Mouse (Mus musculus) cerebellum, adult 11 months (tissue): Measurements from ENCODE around the gene Phc1.

Experiments used
- DNase-seq: peaks from one replicate; pipeline ENCODE4 v3.0.0; 2022

Phc1 gene

GRCm38 (mm10) chr6:122337546-122337945 lies 2.8 kb downstream of the Phc1 start:
- DNase-seq, result peak; percentile 22

DNA sequence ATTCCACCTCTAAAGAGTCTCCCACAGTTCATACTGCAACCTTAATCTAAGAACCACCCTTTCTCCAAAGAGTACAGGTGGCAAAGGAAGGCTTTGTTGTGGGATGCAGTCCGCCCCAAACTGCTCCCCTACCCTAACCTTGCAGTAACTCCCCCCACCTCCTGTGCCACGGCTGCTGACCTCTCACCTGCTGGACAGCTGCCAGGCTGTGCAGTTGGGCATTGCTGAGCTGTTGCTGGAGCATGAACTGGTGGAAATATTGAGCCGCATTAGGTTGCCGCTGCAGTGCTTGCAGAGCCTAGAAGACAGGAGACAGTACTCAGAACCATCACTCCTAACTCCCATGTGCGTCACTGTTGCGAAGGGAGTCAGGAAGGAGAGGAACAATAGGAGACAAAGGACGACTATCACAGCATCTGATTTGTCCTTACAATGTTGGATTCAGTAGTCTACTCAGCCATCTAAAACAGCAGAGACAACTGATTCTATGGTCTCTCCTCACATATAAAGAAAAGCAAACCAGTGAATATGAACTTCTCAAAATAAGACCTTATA lies 5.5 kb downstream of the Phc1 start:
- no peak for DNase-seq

GRCm38 (mm10) chr6:122333081-122333612 lies 7.2 kb downstream of the Phc1 start:
- no peak for DNase-seq

DNA sequence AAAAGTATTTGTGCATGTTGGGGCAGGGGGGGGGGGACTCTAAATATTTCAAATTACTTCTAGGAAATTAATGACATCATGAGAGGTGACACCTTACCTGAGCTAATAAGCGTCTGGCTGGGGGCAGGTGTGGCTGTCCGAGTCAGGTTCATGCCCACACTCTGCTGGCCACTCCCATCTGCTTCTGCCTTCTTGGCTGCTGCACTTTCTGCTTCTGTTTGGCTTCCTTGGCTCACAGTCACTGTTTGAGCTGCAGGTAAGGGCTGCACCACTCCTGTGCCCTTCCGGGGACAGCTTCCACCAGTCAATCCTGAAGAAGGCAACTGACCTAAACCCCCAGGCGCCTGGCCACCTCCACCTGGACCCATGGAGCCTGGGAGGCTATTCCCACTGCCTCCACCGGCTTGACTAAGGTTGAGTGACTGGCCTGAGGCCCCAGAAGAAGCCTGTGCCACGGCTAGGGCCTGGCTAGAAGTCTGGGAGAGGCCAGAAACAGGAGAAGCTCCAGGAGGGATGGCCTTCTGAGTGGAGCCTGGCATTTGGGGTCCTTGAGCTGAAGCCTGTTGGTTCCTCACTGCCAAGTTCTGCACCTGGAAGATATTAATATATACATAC lies 14.9 kb downstream of the Phc1 start:
- DNase-seq, result no peak

GRCm38 (mm10) chr6:122318726-122319125 lies 21.6 kb downstream of the Phc1 start:
- no peak for DNase-seq

DNA sequence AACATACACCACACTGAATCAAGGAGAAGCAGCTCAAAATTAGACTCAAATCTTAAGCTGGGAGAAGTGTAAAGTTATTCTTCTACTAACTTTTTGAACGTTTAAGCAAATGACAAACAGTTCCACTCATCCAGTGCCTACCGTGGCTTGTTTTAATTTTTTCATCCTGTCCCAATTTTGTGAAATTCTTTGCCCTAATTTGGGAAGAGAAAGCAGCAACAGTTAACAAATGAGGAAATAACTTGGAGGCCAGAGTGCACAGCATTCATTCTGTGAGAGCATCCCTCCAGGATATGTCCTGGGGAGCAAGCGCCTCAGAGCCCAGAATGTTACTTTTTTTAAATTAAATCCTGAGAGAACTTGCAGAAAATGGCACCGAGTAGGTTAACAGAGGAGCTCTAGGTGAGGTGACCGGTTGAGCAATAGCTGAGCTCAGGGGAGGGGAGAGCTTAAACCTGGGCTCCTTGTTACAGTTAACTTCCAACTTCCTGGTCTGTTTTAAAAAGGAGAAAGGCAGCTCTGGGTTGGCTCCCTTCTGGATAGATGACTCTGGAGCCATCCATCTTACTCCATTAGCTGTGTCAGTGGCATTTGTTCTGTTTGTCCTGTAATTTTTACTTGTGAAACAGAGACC lies 30.1 kb downstream of the Phc1 start:
- DNase-seq, result no peak

GRCm38 (mm10) chr6:122309446-122309960 lies 30.9 kb downstream of the Phc1 start:
- no peak for DNase-seq

DNA sequence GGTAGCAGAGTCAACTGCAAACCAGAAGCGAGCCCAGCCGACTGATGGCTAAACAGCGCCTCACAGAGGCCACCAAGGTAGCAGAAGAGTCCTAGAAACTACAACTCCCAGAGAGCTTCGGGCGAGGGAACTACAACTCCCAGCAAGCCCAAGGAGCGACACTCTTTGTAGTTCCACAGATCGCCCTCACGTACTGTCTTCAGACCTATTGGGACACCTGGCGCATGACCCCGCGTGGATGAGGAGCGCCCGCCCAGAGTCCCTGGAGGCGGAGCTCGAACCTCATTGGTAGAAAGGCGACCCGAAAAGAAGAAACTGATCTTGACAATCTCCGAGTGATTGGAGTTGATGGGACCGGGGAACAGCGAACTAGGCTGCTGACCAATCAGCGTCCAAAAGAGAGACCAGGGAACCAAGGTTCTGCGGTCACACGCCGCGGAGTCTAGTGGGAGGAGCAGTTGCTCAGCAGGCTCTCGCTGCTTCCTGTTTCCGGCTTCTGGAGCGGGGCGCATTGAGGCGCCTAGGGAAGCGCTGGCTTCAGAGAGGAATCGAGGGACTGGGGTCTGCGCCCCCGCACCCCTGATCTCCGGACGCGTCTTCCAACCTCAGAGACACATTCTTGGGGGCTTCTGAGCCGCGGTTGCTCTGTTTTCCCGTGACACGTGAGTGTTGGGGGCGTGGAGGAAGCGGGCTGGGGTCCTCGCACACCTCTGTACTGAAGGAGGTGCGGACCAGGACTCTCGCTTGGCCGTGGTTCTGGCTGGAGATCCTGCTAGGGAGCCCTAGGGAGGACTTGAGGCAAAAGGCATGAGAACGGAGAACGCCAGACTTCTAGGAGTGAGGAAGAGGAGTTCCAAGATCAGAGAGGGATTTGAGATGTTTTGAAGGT lies 31.6 kb downstream of the Phc1 start, which contains the start of gene M6pr:
TSS of gene M6pr (plus strand) at position 216 of the 889 bp plus-strand sequence.
- DNase-seq, result peak; percentile 96

DNA sequence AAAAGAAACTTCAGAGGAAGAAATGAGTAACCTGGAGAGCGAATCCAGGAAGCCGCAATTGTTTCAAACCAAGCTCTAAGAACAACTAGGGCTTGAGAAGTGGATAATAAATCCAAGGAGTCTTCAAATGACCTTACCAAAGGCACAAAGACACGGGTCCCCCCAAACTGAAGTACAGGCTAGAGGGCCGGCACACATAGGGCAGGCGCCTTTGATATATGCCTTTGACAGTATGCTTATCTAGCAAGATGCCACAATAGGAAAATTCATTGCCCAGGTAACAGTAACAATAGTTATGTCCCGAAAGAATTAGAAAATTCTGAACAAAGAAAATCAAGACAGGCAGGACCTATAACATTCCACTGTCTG lies 32.2 kb downstream of the Phc1 start:
- DNase-seq, result no peak

DNA sequence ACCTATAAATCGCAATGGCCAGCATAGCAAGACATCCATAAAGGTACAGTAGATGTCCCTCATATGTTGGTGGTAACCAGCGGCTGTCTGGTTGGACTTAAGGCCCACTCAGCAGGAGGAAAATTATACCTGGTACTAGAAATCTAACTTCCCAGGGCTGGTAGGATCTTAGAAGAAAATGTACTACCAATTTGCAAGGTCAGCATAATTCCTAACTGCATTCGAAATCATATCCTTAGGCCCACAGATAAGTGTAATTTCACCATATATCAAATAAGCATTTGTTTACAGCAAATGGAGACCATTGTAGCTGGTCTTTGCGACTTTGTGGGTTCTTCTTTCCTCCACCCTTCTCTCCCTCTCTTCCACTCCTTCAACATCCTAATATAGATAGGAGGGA lies 33.7 kb downstream of the Phc1 start:
- no peak for DNase-seq

GRCm38 (mm10) chr6:122304790-122305555 lies 35.4 kb downstream of the Phc1 start:
- no peak for DNase-seq

- peak; percentile 57 for DNase-seq
Observed at GRCm38 (mm10) chr6:122304355-122304754, 36.0 kb downstream of the Phc1 start.

DNA sequence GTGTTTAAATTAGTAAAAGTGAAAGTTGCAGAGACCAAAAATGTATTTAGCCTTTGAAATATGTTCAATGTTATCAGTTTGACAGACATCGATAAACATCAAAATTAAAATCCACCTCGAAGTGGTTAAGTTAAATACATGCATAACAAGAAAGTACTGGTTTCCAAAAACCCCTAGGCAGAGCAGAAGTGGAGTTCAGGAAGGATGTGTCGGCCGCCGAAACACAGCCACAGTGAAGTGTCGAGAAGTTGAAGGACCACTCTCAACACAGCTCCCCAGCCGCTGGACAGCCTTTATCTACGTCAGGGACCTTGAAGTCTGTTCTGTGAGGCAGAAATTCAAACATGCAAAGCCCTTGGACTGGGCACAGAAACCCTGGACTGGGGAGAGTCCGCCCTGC lies 36.8 kb downstream of the Phc1 start:
- DNase-seq, result no peak

DNA sequence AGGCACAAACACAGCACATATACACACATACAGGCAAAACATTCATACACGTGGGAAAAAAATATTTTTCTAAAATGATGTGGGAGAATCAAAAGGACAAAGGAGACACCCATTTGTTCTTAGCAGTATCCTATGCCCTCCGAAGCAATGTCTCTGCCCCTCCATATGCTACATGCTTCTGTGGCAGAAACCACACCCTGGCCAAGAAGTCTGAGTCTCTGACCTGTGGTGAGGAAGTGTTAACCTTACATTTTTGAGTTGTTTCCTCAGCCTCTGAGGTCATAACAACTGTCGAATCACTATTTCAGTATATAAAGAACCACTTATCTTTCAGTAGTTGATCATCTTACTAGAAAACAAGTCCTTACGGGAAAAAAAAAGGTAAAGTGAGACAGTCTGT lies 37.7 kb downstream of the Phc1 start:
- no peak for DNase-seq

- DNase-seq, result no peak
Observed at GRCm38 (mm10) chr6:122302121-122302520, 38.2 kb downstream of the Phc1 start.

DNA sequence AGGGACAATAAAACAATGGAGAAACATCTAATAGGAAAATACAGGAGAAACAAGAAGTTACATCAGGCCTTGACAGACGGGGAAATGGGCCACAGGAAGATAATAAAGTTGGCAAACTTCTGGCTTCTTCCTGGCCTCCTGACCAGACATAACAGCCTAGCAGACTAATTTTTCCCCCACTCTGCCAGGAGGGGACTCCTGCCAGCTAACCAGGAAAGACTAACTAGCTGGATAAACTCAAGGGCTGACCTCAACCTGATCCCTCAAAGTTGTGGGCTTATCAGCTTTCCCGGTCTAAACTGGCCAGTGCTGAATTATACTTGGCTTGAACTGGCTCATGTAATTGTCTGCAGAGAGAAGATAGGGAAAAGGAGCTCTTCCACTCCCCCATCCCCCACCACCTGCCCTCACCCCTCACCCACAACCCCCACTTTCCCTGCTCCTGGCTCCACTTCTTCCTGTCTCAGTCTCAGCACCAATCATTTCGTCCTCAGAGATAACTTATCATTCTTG lies 40.7 kb downstream of the Phc1 start:
- DNase-seq, result no peak

- DNase-seq, result no peak
Observed at GRCm38 (mm10) chr6:122298223-122298609, 42.1 kb downstream of the Phc1 start.

DNA sequence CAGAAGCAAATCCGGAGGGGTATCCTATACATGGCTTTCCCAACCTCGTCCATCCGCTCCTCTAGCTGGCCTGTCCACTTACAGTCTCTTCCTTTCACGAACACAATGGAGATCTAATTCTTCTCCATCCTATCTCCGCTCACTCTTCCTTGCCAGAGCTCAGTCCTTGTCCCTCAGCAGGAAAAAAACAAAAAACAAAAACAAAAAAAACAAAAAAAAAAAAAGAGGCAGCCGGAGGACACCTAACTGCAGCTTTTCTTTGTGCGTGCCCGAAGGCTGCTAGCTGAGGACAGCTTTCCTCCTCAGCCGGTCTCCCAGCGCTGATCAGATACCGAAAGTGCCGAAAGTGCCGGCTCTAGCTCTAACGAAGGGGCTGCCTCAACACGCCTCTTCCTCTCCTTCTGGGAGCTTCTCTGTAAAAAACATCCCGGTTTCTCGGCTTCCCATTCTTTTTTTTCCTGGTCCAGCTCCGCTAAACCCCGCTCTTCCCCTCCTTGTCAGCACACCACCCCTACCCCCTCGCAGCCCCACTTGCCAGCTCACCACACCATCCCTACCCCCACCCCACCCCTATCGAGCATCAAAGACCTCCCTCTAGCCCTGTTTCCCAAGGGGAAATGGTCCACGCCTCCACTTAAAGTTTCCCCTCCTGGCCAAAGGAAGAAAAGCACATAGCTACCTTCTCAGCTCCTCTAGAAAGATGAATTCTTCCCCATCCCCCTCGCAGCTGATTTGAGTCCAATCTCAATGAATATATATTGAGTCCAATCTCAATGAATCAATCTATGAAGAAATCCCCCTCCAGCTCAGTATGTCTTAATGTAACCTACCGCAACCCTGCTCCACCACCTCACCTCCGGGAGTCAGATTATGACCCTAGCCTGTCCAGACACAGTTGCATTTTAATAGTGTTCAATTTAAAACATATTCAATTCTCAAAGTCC lies 42.8 kb downstream of the Phc1 start:
- no peak for DNase-seq

DNA sequence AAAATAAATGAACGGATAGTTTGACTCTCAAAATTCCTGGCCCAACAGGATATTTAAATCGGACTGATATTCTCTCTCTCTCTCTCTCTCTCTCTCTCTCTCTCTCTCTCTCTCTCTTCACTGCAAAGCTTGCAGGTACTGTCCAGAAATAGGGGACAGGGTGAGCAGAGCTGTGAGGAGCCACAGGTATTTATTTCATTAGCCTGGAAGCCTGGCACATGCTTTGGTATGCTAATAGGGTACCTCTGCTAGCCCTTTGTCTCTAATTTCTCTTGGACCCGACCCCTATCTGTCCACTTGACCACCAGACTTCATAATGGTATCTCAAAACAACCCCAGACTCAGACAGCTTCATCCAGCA lies 43.5 kb downstream of the Phc1 start:
- DNase-seq, result no peak

GRCm38 (mm10) chr6:122295242-122295641 lies 45.1 kb downstream of the Phc1 start:
- no peak for DNase-seq

- DNase-seq, result no peak
Observed at GRCm38 (mm10) chr6:122294290-122294689, 46.1 kb downstream of the Phc1 start.
